Mouse (Mus musculus): ENCODE measurements around the gene Acoxl. TPM values are rescaled to one million over a fixed set of nuclear protein-coding genes. Genes with fewer than 3 reads are reported as not detected.

The Acoxl gene
- polyA plus RNA-seq, 1 experiment: not detected

DNA sequence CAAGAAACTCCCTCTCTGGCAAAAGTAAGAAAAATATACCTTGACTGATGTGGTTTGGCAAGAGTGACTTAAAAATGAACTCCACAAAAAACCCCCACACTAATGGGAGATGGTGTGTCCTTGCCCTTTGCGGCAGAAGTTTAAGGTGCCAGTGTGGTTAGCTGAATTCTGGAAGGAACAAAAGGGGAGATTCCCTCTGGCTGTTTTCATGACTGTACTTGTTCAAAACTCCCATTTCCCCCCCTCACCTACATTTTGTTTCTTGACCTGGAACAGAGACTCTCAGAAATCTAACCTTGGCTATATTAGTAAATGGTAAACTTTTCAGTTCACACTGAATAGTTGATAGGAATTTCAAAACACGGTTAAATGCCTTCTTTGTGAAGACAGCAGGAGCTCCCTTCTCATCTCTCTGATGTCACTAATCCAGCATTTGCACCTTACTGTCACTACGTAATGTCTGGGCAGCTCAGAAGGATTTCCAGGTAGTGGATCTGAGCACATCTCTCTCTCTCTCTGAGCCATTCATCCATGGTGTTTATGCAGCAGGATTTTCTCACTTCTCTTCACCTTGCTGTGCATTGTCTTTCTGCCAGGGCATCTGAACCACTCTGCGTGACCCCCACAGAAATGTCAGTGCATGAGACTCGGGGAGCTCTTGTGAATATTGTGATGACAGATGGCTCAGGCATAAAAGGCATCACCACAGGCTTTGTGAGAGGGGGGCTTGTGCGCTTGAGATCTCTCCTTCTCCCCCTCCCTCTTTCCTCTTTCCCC, 91.5 kb downstream of the Acoxl start:
- Histone ChIP-seq H3K9me3 (no peaks in the 10 kb centered on the region), H3K36me3 (replicated peaks; ENCODE audit: low read length) (no peaks in the 10 kb centered on the region), H3K4me3 (replicated peaks) (no peak overlapping the region), H3K4me1 (no peaks in the 10 kb centered on the region), H3K27me3 (replicated peaks) (peaks cover 32% of the 10 kb centered on the region)
- TF ChIP-seq GATA1 (IDR thresholded peaks at IDR 0.05; ENCODE audit: borderline replicate concordance, low read length) (no peak), FLI1 (IDR thresholded peaks at IDR 0.05; ENCODE audit: low read length) (no peak)

DNA sequence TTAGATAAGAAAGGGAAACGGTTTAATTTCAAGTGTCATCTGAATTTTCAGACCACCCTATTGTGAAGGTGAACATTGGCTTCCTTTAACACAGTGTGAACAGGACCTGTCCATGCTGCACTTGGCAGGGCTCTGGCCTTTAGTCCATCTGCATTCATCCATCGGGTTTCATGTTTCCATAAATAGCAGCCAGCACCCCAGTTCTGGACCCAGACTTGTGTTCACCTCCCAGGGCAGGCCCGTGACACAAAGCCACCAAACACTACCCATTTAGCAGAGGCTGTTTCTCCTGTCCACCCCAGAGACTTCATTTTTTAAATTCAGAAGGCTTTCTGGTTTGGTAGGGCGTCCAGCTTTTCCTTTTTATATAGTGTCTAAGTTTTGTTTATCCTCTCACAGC, 92.9 kb downstream of the Acoxl start:
- Histone ChIP-seq H3K27me3 (replicated peaks) (peaks cover 26% of the 10 kb centered on the region), H3K36me3 (replicated peaks; ENCODE audit: low read length) (no peaks in the 10 kb centered on the region), H3K4me3 (replicated peaks) (no peak overlapping the region), H3K9me3 (no peaks in the 10 kb centered on the region), H3K4me1 (no peaks in the 10 kb centered on the region)
- no peak for TF ChIP-seq FLI1 (IDR thresholded peaks at IDR 0.05; ENCODE audit: low read length)
- no peak for TF ChIP-seq GATA1 (IDR thresholded peaks at IDR 0.05; ENCODE audit: borderline replicate concordance, low read length)

DNA sequence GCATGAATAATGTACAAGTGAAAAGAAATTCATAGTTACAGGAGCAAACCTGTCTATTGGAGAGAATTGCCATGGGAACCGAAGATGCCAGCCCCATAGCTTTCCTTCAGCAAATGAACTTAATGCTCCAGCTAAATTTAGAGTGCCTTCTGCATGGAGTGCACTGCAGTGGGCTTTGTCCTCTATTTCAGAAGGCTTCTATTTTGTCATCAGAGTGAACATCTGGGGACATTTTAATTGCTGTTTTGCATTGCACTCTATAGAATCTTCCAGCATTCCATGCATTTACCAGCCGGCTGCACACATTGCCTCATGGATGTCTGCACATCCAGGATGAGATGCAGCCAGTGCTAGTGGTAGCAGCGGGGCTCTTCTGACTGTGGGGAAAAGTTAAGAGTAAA, 94.9 kb downstream of the Acoxl start:
- Histone ChIP-seq H3K9me3 (peaks cover 4% of the 10 kb centered on the region), H3K27me3 (replicated peaks) (peaks cover 21% of the 10 kb centered on the region), H3K4me3 (replicated peaks) (no peak overlapping the region), H3K36me3 (replicated peaks; ENCODE audit: low read length) (no peaks in the 10 kb centered on the region), H3K4me1 (no peaks in the 10 kb centered on the region)
- no peak for TF ChIP-seq FLI1 (IDR thresholded peaks at IDR 0.05; ENCODE audit: low read length)
- TF ChIP-seq GATA1 (IDR thresholded peaks at IDR 0.05; ENCODE audit: borderline replicate concordance, low read length): no peak

DNA sequence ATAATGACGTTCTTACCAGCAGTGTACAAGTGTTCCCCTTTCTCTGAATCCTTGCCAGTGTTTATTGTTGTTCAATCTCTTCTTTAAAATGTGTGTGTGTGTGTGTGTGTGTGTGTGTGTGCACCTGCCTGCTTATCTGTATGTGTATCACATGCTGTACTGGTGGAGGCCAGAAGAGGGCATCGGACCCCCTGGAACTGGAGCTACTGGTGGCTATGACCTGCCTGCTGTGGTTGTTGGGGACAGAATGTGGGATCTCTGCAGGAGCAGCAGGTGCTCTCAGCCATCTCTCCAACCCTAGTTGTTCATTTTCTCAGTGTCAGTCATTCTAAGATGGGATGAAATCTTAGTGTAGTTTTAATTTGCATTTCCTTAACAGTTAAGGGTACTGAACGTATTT, 98.4 kb downstream of the Acoxl start:
- H3K4me3 ChIP-seq (replicated peaks): no peak overlapping the region
- TF ChIP-seq FLI1 (IDR thresholded peaks at IDR 0.05; ENCODE audit: low read length): no peak
- no peak for TF ChIP-seq GATA1 (IDR thresholded peaks at IDR 0.05; ENCODE audit: borderline replicate concordance, low read length)
- peaks cover 13% of the 10 kb centered on the region for H3K27me3 ChIP-seq (replicated peaks)
- no peaks in the 10 kb centered on the region for H3K4me1 ChIP-seq
- no peaks in the 10 kb centered on the region for H3K36me3 ChIP-seq (replicated peaks; ENCODE audit: low read length)
- H3K9me3 ChIP-seq: peaks cover 8% of the 10 kb centered on the region

DNA sequence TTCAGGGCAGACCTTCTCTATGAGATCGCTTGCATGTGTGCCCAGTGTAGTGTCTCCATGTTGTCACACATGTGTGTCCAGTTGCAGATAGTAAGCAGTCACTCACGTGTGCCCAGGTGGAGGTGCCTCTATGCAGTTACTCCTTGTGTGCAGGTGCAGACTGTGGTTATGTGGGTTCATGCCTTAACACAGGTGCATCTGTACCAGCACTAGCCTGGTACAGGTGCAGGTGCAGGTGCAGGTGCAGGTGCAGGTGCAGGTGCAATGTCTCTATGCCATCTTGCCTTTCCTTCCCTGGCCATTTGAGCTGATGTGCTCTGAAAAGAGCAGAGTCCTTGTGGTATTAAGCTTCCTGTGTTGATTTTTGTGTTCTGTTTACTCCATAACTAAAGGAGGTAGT, 100.5 kb downstream of the Acoxl start:
- H3K9me3 ChIP-seq: peaks cover 8% of the 10 kb centered on the region
- H3K27me3 ChIP-seq (replicated peaks): peaks cover 6% of the 10 kb centered on the region
- TF ChIP-seq FLI1 (IDR thresholded peaks at IDR 0.05; ENCODE audit: low read length) (no peak), GATA1 (IDR thresholded peaks at IDR 0.05; ENCODE audit: borderline replicate concordance, low read length) (no peak)
- peak overlapping the region; percentile 12 for H3K4me3 ChIP-seq (replicated peaks)
- H3K4me1 ChIP-seq: no peaks in the 10 kb centered on the region
- no peaks in the 10 kb centered on the region for H3K36me3 ChIP-seq (replicated peaks; ENCODE audit: low read length)

DNA sequence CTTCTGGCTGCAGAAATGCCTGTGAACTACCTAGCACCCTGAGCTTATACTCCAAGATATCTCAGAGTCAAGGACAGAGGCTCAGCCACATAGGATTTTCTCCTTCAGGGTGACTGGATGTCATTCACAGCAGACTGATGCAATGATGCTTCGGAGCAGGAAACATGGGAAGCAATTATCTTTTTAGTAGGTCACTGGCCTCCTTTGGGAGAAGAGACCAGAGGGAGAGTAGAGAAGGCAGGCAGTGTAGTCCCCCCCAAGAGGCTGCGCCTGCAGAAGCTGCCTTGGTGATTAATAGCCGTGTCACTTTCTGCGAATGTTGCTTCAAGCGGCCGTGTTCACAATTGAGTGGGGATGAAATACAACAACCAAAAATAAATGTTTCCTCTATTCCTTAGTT, 121.9 kb downstream of the Acoxl start:
- Histone ChIP-seq H3K36me3 (replicated peaks; ENCODE audit: low read length) (no peaks in the 10 kb centered on the region), H3K4me3 (replicated peaks) (no peak overlapping the region), H3K9me3 (peaks cover 4% of the 10 kb centered on the region; the same call in 1 of the 2 replicates), H3K27me3 (replicated peaks) (peaks cover 33% of the 10 kb centered on the region), H3K4me1 (no peaks in the 10 kb centered on the region; the same call in 1 of the 2 replicates)
- TF ChIP-seq FLI1 (IDR thresholded peaks at IDR 0.05; ENCODE audit: low read length) (no peak), GATA1 (IDR thresholded peaks at IDR 0.05; ENCODE audit: borderline replicate concordance, low read length) (no peak)

DNA sequence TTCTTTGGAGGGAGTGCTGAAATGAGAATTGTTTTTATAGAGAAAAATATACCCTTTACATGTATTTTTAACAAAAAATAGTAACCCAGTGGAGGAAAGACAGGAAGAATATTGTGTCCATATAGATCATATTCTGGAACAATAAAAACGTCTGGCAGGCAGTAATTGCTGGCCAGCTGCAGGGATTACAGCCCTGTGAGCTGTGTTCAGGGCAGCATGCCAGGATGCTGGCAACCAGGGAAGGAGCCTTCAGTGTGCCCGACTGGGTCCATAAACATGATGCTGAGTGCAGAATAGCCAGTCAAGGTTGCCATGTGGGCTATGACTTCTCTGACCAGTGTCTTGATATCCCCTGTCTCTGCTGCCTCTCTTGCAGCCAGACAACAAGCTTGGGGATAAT, 122.5 kb downstream of the Acoxl start:
- Histone ChIP-seq H3K36me3 (replicated peaks; ENCODE audit: low read length) (no peaks in the 10 kb centered on the region), H3K4me1 (no peaks in the 10 kb centered on the region; the same call in 1 of the 2 replicates), H3K9me3 (peaks cover 4% of the 10 kb centered on the region; the same call in 1 of the 2 replicates), H3K27me3 (replicated peaks) (peaks cover 31% of the 10 kb centered on the region), H3K4me3 (replicated peaks) (no peak overlapping the region)
- no peak for TF ChIP-seq GATA1 (IDR thresholded peaks at IDR 0.05; ENCODE audit: borderline replicate concordance, low read length)
- TF ChIP-seq FLI1 (IDR thresholded peaks at IDR 0.05; ENCODE audit: low read length): no peak

DNA sequence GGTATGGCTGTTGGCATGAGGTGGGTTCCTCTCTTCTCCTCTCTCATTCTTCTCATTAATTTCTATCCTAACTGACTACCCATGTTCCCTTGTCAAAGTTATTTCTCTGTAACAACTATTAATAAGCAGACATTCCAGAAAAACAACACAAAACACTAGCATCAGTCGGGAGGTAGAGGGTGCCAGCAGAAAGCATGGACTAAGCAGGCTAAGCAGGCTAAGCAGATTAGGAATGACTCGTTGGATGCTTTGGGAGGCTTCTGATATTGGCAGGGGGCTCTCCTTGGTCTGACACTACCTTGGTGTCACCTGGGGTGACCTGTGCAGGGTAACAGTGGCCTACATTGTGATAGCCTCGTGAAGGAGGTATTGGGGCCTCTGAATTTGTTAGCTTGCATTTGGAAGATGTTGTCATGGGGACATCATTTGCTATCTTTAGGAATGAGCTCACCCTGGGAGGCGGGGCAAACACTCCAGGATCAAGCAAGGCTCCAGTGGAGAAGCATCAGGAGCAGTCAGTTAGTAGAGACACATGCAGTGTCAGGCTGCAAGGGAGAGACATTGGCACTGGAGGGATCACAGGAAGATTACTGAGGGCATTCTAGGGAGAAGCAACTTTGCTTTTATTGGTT, 123.2 kb downstream of the Acoxl start:
- peaks cover 28% of the 10 kb centered on the region for H3K27me3 ChIP-seq (replicated peaks)
- no peak overlapping the region for H3K4me3 ChIP-seq (replicated peaks)
- no peaks in the 10 kb centered on the region for H3K36me3 ChIP-seq (replicated peaks; ENCODE audit: low read length)
- peaks cover 4% of the 10 kb centered on the region; the same call in 1 of the 2 replicates for H3K9me3 ChIP-seq
- no peaks in the 10 kb centered on the region; the same call in 1 of the 2 replicates for H3K4me1 ChIP-seq
- TF ChIP-seq GATA1 (IDR thresholded peaks at IDR 0.05; ENCODE audit: borderline replicate concordance, low read length) (no peak), FLI1 (IDR thresholded peaks at IDR 0.05; ENCODE audit: low read length) (no peak)

DNA sequence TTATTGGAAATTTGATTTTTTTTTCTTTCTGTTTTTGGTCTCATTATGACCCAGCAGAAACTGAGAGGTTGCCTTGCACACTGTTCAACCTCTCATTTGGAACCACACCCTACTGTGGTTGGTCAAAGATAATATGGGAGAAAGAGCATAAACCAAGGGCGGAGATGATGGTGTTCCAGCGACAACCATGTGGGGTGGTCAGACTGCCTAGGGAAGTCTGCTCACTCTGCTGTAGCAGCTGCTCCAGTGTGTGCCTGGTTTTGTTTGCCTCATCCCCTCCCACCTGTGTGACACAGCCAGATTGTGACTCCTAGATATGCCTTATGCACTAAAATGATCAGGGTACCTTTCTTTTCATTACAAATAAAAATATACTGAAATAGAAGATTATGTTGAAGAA, 130.3 kb downstream of the Acoxl start:
- Histone ChIP-seq H3K27me3 (replicated peaks) (peaks cover 10% of the 10 kb centered on the region), H3K4me3 (replicated peaks) (no peak overlapping the region), H3K36me3 (replicated peaks; ENCODE audit: low read length) (no peaks in the 10 kb centered on the region), H3K9me3 (no peaks in the 10 kb centered on the region), H3K4me1 (peaks cover 4% of the 10 kb centered on the region; the same call in 1 of the 2 replicates)
- TF ChIP-seq FLI1 (IDR thresholded peaks at IDR 0.05; ENCODE audit: low read length) (no peak), GATA1 (IDR thresholded peaks at IDR 0.05; ENCODE audit: borderline replicate concordance, low read length) (no peak)

DNA sequence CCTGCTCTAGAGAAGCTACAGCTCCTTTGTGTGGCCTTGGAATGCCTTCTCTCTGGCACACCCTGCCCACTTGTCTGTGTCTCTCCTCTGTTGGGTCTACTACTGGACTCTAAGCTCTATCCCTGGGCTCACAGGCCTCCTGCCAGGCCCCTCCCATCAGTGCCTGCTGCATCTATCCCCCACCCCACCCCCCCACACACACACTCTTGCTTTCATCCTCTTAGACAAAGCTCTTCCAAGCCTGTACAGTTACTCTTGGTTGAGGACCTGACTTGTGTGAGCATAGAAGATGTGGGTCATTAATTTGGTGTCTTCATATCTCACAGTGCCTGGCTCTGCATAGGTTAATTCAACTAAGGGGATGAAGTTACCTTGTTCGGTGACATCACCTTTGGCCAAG, 137.6 kb downstream of the Acoxl start:
- Histone ChIP-seq H3K36me3 (replicated peaks; ENCODE audit: low read length) (no peaks in the 10 kb centered on the region), H3K27me3 (replicated peaks) (peaks cover 32% of the 10 kb centered on the region), H3K4me1 (peaks cover 9% of the 10 kb centered on the region), H3K4me3 (replicated peaks) (no peak overlapping the region), H3K9me3 (no peaks in the 10 kb centered on the region)
- TF ChIP-seq FLI1 (IDR thresholded peaks at IDR 0.05; ENCODE audit: low read length) (no peak), GATA1 (IDR thresholded peaks at IDR 0.05; ENCODE audit: borderline replicate concordance, low read length) (no peak)

All from megakaryocyte, embryonic 14.5 days (primary cell).